Mouse (Mus musculus) lung, embryonic 16.5 days (tissue): ENCODE measurements at regions not wholly inside any gene's neighbourhood (a gene's known extent, or its start where the extent isn't known, plus 50 kb on each side); places are given as distances from the start of the nearest gene placed in this dataset.

Experiments
- ATAC-seq: fragments of 200-750 bp; cut with Nextera tagmentation; 2 replicates; pipeline ENCODE4 v1.8.0; 2017; ENCODE audit warnings: low read depth, mild to moderate bottlenecking, moderate library complexity
- H3K27ac ChIP-seq: fragments of 300-500 bp; sonication (generic); 2 replicates; pipeline ENCODE4 v1.5.1; 2014; ENCODE audit warnings: mild to moderate bottlenecking, control low read depth, low read length
- H3K27me3 ChIP-seq: fragments of 300-500 bp; sonication (generic); 2 replicates; pipeline ENCODE4 v1.6.1; 2014; ENCODE audit warnings: low read depth, low read length, mixed read lengths; ENCODE audit not compliant: control insufficient read depth, insufficient read depth
- H3K36me3 ChIP-seq: fragments of 300-500 bp; sonication (generic); 2 replicates; pipeline ENCODE4 v1.6.1; 2014; ENCODE audit warnings: low read length; ENCODE audit not compliant: control insufficient read depth, insufficient read depth
- H3K4me1 ChIP-seq: fragments of 300-500 bp; sonication (generic); replicated peaks from 2 replicates; pipeline ENCODE4 v1.6.1; 2014; ENCODE audit warnings: low read length, mixed read lengths; ENCODE audit not compliant: control insufficient read depth, insufficient read depth
- H3K4me2 ChIP-seq: fragments of 300-500 bp; sonication (generic); 2 replicates; pipeline ENCODE4 v1.6.1; 2014; ENCODE audit warnings: low read depth, low read length, control low read depth
- H3K4me3 ChIP-seq: fragments of 300-500 bp; sonication (generic); 2 replicates; pipeline ENCODE4 v1.5.1; 2014; ENCODE audit warnings: mild to moderate bottlenecking, low read length, control low read depth
- H3K9ac ChIP-seq: fragments of 300-500 bp; sonication (generic); 2 replicates; pipeline ENCODE4 v1.6.1; 2014; ENCODE audit warnings: low read length, control low read depth
- H3K9me3 ChIP-seq: fragments of 300-500 bp; sonication (generic); 2 replicates; pipeline ENCODE4 v1.6.1; 2016; ENCODE audit warnings: low read length; ENCODE audit not compliant: control insufficient read depth
- WGBS: fragments of 180-500 bp; shearing (Covaris S2); extraction: QIAGEN DNeasy Blood & Tissue Kit; methylation state at CpG from one replicate; pipeline ENCODE4 v1.1.7; 2014; 5-methylcytosine and 5-hydroxymethylcytosine counted together

- ATAC-seq: peak; percentile 85
- Histone ChIP-seq H3K4me1 (peaks cover 4% of the 10 kb centered on the region; the same call in 1 of the 2 replicates), H3K4me3 (no peak overlapping the region), H3K36me3 (no peaks in the 10 kb centered on the region), H3K9ac (no peak overlapping the region), H3K4me2 (no peak overlapping the region), H3K27ac (0 out of 2 replicates have a peak overlapping the region, but pooled peaks have one; percentile 57), H3K9me3 (no peaks in the 10 kb centered on the region), H3K27me3 (no peaks in the 10 kb centered on the region)
- 39% methylated on average over 3 of the region's 3 CpGs for WGBS
These were observed 349.7 kb downstream of the Adgrl2 start for GRCm38 (mm10) chr3:148640680-148641101.

GRCm38 (mm10) chr3:148635101-148635500 lies 355.3 kb downstream of the Adgrl2 start:
- 40% methylated on average over 4 of the region's 4 CpGs for WGBS
- no peaks in the 10 kb centered on the region for H3K36me3 ChIP-seq
- ATAC-seq: peak; percentile 76

GRCm38 (mm10) chr3:148634352-148634751 lies 356.0 kb downstream of the Adgrl2 start:
- no peak overlapping the region for H3K4me2 ChIP-seq
- H3K27ac ChIP-seq: no peak overlapping the region
- no peaks in the 10 kb centered on the region for H3K36me3 ChIP-seq
- no peaks in the 10 kb centered on the region for H3K27me3 ChIP-seq
- ATAC-seq: no peak
- H3K9ac ChIP-seq: no peak overlapping the region
- WGBS: 15% methylated on average over 3 of the region's 3 CpGs
- no peaks in the 10 kb centered on the region for H3K9me3 ChIP-seq
- no peak overlapping the region for H3K4me3 ChIP-seq
- H3K4me1 ChIP-seq: 0 out of 2 replicates have a peak, but pooled peaks cover 4% of the 10 kb centered on the region

More at GRCm38 (mm10) chr3:148635101-148635500, 355.3 kb downstream of the Adgrl2 start:
- H3K4me1 ChIP-seq: 0 out of 2 replicates have a peak, but pooled peaks cover 4% of the 10 kb centered on the region
- H3K4me3 ChIP-seq: no peak overlapping the region
- no peak overlapping the region for H3K27ac ChIP-seq
- H3K9me3 ChIP-seq: no peaks in the 10 kb centered on the region
- no peaks in the 10 kb centered on the region for H3K27me3 ChIP-seq
- no peak overlapping the region for H3K9ac ChIP-seq
- H3K4me2 ChIP-seq: no peak overlapping the region

GRCm38 (mm10) chr3:148633291-148633690 lies 357.1 kb downstream of the Adgrl2 start:
- H3K36me3 ChIP-seq: no peaks in the 10 kb centered on the region
- no peak overlapping the region for H3K4me3 ChIP-seq
- H3K4me2 ChIP-seq: no peak overlapping the region
- H3K9ac ChIP-seq: no peak overlapping the region
- H3K27me3 ChIP-seq: no peaks in the 10 kb centered on the region
- ATAC-seq: no peak
- 92% methylated on average over 6 of the region's 6 CpGs for WGBS
- H3K27ac ChIP-seq: no peak overlapping the region
- H3K9me3 ChIP-seq: no peaks in the 10 kb centered on the region
- 0 out of 2 replicates have a peak, but pooled peaks cover 4% of the 10 kb centered on the region for H3K4me1 ChIP-seq

GRCm38 (mm10) chr3:148632449-148632848 lies 357.9 kb downstream of the Adgrl2 start:
- Histone ChIP-seq H3K36me3 (no peaks in the 10 kb centered on the region), H3K9ac (no peak overlapping the region), H3K27ac (no peak overlapping the region), H3K4me2 (no peak overlapping the region), H3K9me3 (no peaks in the 10 kb centered on the region), H3K27me3 (no peaks in the 10 kb centered on the region), H3K4me1 (0 out of 2 replicates have a peak, but pooled peaks cover 4% of the 10 kb centered on the region), H3K4me3 (no peak overlapping the region)
- 90% methylated on average over 2 of the region's 2 CpGs for WGBS
- ATAC-seq: no peak

- Histone ChIP-seq H3K4me2 (no peak overlapping the region), H3K27ac (no peak overlapping the region), H3K9me3 (no peaks in the 10 kb centered on the region), H3K4me1 (0 out of 2 replicates have a peak, but pooled peaks cover 4% of the 10 kb centered on the region), H3K9ac (no peak overlapping the region), H3K36me3 (no peaks in the 10 kb centered on the region), H3K27me3 (no peaks in the 10 kb centered on the region), H3K4me3 (no peak overlapping the region)
- ATAC-seq: no peak
- WGBS: 49% methylated on average over 18 of the region's 18 CpGs
These were observed 358.8 kb downstream of the Adgrl2 start for GRCm38 (mm10) chr3:148631415-148632192.

GRCm38 (mm10) chr3:148630865-148631264 lies 359.5 kb downstream of the Adgrl2 start:
- 64% methylated on average over 7 of the region's 7 CpGs for WGBS
- Histone ChIP-seq H3K4me1 (0 out of 2 replicates have a peak, but pooled peaks cover 4% of the 10 kb centered on the region), H3K9me3 (no peaks in the 10 kb centered on the region), H3K4me3 (no peak overlapping the region), H3K27ac (no peak overlapping the region), H3K27me3 (no peaks in the 10 kb centered on the region), H3K9ac (no peak overlapping the region), H3K36me3 (no peaks in the 10 kb centered on the region), H3K4me2 (no peak overlapping the region)
- no peak for ATAC-seq

- Histone ChIP-seq H3K9ac (no peak overlapping the region), H3K36me3 (no peaks in the 10 kb centered on the region), H3K4me1 (no peaks in the 10 kb centered on the region), H3K4me3 (no peak overlapping the region), H3K4me2 (no peak overlapping the region), H3K9me3 (no peaks in the 10 kb centered on the region), H3K27ac (no peak overlapping the region), H3K27me3 (no peaks in the 10 kb centered on the region)
- ATAC-seq: no peak
- 69% methylated on average over 9 of the region's 9 CpGs for WGBS
These were observed 375.2 kb downstream of the Adgrl2 start for GRCm38 (mm10) chr3:148614971-148615671.

GRCm38 (mm10) chr3:148613443-148613842 lies 376.9 kb downstream of the Adgrl2 start:
- Histone ChIP-seq H3K9ac (no peak overlapping the region), H3K27me3 (no peaks in the 10 kb centered on the region), H3K4me1 (no peaks in the 10 kb centered on the region), H3K36me3 (no peaks in the 10 kb centered on the region), H3K4me3 (no peak overlapping the region), H3K4me2 (no peak overlapping the region), H3K27ac (no peak overlapping the region), H3K9me3 (no peaks in the 10 kb centered on the region)
- WGBS: 42% methylated on average over 3 of the region's 3 CpGs
- ATAC-seq: no peak
